Mouse (Mus musculus) bone marrow macrophage, adult 2 months (primary cell): Measurements from ENCODE around the gene Dnajb8.

Experiments used
- CTCF ChIP-seq: IDR thresholded peaks from 2 replicates; pipeline ENCODE4 v1.5.1; 2012; ENCODE audit warnings: low read depth, mild to moderate bottlenecking, low read length, moderate library complexity
- POLR2A ChIP-seq: IDR thresholded peaks from 2 replicates; pipeline ENCODE4 v1.6.1; 2012; ENCODE audit warnings: mild to moderate bottlenecking, low read depth, low read length, borderline replicate concordance

GRCm38 (mm10) chr6:88201926-88202700 lies 20.0 kb upstream of the Dnajb8 start:
- no peak for TF ChIP-seq CTCF
- no peak for TF ChIP-seq POLR2A
